Mouse (Mus musculus) kidney, postnatal 36 days (tissue): ENCODE results near the gene Wdr61.
"Not testable (repeated sequence)": the region's sequence is repeated elsewhere in the genome, so short reads cannot be mapped to it uniquely, and the experiment has no call there.

ENCODE experiments used
- DNase-seq, 2 experiments: peaks; one replicate each; pipeline ENCODE4 v3.0.0; 2021 to 2022; ENCODE audit warnings: mixed read lengths in 2 of 2

Wdr61 gene

GRCm38 (mm10) chr9:54726315-54726714 is 8.0 kb downstream of the Wdr61 start:
- DNase-seq: no peak

- no peak for DNase-seq
These were observed 11.7 kb downstream of the Wdr61 start for GRCm38 (mm10) chr9:54722596-54722995.

GRCm38 (mm10) chr9:54722156-54722555 is 12.2 kb downstream of the Wdr61 start:
- DNase-seq: no peak

- DNase-seq: no peak
These were observed 16.8 kb downstream of the Wdr61 start for GRCm38 (mm10) chr9:54717527-54717926.

GRCm38 (mm10) chr9:54715776-54716175 is 18.5 kb downstream of the Wdr61 start:
- peak; percentile 39 to 73 for DNase-seq

- no peak for DNase-seq
These were observed 26.2 kb downstream of the Wdr61 start for GRCm38 (mm10) chr9:54708085-54708484.

- DNase-seq: no peak
These were observed 26.9 kb downstream of the Wdr61 start for GRCm38 (mm10) chr9:54707288-54707999.

- DNase-seq: no peak
These were observed 28.8 kb downstream of the Wdr61 start for GRCm38 (mm10) chr9:54705561-54705960.

- DNase-seq: no peak
These were observed 30.0 kb downstream of the Wdr61 start for GRCm38 (mm10) chr9:54704361-54704760.

- DNase-seq: no peak
These were observed 31.7 kb downstream of the Wdr61 start for GRCm38 (mm10) chr9:54702581-54702980.

GRCm38 (mm10) chr9:54700746-54701145 is 33.6 kb downstream of the Wdr61 start:
- DNase-seq: no peak

- peak in 1 of 2 experiments; percentile 8 for DNase-seq
These were observed 34.2 kb downstream of the Wdr61 start for GRCm38 (mm10) chr9:54700174-54700475.

GRCm38 (mm10) chr9:54699345-54700173 is 34.8 kb downstream of the Wdr61 start:
- peak; percentile 75 to 89 for DNase-seq

- no peak for DNase-seq
These were observed 35.3 kb downstream of the Wdr61 start for GRCm38 (mm10) chr9:54699087-54699344.

- DNase-seq: no peak
These were observed 35.8 kb downstream of the Wdr61 start, which contains the start of gene Dnaja4 for GRCm38 (mm10) chr9:54698318-54699086. Gene Dnaja4, plus strand, starts transcription at chr9:54698873.

- DNase-seq: peak in 1 of 2 experiments; percentile 51
These were observed 43.0 kb downstream of the Wdr61 start for GRCm38 (mm10) chr9:54691241-54691805.

GRCm38 (mm10) chr9:54690697-54691096 is 43.6 kb downstream of the Wdr61 start:
- DNase-seq: not testable (repeated sequence)

- DNase-seq: no peak
These were observed 44.9 kb downstream of the Wdr61 start for GRCm38 (mm10) chr9:54689446-54689845.

- DNase-seq: peak; percentile 25 to 62
These were observed 46.8 kb downstream of the Wdr61 start for GRCm38 (mm10) chr9:54687246-54688236.

GRCm38 (mm10) chr9:54683814-54684605 is 50.3 kb downstream of the Wdr61 start:
- no peak for DNase-seq

GRCm38 (mm10) chr9:54682846-54683245 is 51.5 kb downstream of the Wdr61 start:
- no peak for DNase-seq
